Mouse (Mus musculus) frontal cortex, postnatal 14 days (tissue): ENCODE measurements around the gene Ripor3.

ENCODE experiments used
- DNase-seq, 2 experiments: peaks; one replicate each; pipeline ENCODE4 v3.0.0; 2022; ENCODE audit warnings: low spot score in 2 of 2

Ripor3 gene

DNA sequence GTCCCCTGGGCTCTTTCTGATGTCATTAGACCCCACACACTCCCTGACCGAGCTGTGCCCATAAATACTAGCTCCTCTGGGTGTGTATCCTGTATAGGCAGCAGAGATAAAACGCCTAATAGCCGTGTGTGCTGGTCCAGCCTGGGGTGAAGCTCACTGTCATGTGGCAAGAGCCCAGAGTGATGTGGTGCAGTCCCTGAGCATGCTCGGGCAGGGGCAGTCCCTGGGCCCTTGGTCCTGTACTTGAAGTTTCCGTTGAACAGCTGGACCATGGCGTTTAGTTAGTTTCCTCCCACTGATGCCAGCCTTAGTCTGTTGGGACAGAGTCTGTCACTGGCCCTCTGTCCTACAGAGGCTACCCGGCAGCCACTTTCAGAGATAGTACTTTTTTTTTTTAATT is 55.5 kb downstream of the Ripor3 start:
- no peak for DNase-seq

GRCm38 (mm10) chr2:167953819-167954218 is 56.6 kb downstream of the Ripor3 start:
- no peak for DNase-seq

GRCm38 (mm10) chr2:167951301-167952211 is 58.9 kb downstream of the Ripor3 start:
- no peak for DNase-seq

DNA sequence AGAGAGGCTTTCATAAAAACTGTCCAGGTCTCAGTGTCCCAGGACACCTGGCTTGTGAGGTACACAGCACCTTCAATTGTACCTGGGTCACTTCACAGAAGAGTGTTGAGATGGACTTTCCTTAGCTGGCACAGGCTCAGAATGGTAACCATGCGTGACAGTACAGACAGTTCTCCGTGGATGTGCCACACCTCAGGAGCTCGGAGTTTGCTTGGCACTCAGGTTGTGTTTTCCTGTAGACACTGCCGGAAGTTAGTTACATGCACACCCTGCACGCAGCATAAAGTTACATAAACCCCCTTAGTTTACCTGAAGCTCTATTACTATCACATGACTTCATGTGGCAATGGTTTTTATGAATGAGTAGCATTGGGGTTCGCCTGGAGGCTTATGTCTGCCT is 59.7 kb downstream of the Ripor3 start:
- DNase-seq, result no peak

DNA sequence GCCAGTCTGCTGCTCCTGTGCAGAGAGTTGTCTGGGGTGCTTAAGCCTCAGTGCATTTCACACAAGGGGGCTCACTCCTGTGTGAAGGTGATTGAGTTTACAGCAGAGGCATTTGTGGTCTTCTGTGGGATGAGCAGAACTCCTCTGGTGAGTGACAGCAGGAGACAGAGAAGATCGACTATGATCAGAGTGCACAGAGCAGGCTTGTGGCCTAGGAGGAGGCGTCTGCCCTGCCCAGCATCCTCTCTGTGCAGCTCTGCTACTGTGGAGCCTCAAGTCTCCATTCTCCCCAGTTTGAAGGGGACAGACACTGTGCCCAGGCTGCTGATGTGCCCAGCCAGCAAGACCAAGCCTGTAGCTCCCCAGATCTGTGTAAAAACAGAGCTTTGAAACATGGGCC is 60.6 kb downstream of the Ripor3 start:
- DNase-seq, result no peak

DNA sequence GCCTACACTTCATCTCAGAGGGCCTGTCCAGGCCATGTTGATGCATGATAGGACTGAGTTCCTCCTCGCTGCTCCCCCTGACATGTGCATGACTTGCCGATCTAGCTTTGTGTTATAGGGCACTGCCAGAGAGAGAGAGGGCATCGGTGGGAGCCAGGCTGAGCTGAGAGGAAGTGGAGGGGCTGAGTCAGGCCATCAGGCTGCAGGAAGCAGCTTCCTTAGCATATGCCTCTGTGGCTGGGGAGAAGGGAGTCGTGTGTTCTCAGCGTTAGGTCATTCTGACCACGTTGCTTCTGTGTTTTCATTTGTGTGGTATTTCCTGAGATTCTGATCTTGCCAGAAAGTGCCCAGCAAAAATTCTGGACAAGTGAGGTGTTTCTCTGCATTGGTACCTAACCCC is 61.2 kb downstream of the Ripor3 start:
- no peak for DNase-seq

- DNase-seq, result no peak
Observed at GRCm38 (mm10) chr2:167948557-167948956, 61.9 kb downstream of the Ripor3 start.

DNA sequence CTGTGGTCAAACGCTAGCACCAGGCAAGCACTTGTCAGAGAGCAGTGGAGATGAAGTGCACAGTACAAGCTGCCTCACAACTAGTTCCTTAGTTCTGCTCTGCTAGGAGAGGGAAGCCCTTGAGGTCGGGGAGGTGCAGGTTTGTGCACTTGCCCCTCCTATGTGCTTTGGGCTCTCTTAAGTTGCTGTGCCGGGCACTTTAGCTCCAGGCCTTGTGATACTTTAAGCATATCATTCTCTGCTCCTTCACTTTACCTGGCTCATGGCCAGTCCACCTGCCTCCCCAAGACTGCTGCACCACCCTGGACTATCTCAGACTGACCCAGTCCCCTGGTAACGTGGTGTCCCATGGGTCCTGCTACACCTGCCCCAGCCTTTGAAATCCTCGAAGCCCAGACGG is 62.4 kb downstream of the Ripor3 start:
- no peak for DNase-seq

DNA sequence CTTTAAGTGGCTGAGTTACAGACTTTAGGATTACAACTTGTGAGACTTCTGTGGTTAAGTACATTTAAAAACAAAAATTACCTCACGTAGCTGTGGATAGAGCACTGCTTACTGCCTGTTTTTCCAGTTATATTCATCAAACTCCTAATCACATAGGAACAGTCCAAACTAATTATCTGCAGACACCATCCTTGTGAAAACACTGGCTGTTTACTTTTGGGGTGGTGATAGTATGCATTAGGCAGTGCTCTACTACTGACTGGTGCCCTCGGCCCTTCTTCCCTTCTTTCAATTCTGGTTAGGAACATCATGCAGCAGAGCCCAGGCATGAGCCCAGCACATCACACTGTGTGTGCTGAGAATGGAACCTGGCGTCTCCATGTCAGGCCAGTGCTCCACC is 63.2 kb downstream of the Ripor3 start:
- no peak for DNase-seq

DNA sequence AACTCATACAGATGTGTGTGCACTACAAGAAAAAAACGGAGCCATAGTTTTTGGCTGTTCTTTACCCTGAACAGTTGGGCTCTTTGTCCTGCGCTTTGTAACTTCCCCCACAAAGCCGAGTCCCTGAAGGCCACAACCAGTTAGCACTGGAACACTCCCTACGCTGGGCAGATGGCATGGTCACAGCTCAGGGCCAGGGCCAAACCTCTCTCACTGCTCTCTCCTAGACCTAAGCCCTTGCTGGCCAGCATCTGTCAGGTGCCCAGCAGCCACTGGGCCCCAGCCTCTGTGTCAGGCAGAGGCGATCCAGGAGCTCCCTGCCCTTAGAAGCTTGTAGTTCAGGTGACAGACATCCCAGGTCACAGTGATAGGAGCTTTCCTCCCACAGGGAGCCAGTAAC is 65.0 kb downstream of the Ripor3 start:
- DNase-seq, result no peak

DNA sequence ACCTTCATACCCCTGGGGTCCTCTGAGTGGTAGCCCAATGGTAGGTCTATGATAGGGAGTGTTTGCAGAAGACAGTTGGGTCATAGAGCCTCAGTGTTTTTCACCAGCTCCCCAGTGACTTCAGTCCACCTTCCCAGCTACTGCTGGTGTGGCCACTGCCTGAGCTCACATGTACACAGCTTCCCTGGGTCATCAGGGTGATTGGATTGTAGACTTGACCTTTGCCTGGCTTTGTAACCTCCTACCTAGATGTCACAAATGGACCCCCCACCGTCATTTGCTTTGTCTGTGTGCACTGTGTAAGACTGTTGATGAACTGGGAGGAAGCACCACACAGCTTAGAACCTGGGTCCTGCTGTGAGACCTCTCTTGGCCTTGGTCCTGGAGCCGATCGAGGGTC is 66.2 kb downstream of the Ripor3 start:
- DNase-seq, result no peak

- DNase-seq, result no peak
Observed at GRCm38 (mm10) chr2:167942926-167943633, 67.3 kb downstream of the Ripor3 start.

DNA sequence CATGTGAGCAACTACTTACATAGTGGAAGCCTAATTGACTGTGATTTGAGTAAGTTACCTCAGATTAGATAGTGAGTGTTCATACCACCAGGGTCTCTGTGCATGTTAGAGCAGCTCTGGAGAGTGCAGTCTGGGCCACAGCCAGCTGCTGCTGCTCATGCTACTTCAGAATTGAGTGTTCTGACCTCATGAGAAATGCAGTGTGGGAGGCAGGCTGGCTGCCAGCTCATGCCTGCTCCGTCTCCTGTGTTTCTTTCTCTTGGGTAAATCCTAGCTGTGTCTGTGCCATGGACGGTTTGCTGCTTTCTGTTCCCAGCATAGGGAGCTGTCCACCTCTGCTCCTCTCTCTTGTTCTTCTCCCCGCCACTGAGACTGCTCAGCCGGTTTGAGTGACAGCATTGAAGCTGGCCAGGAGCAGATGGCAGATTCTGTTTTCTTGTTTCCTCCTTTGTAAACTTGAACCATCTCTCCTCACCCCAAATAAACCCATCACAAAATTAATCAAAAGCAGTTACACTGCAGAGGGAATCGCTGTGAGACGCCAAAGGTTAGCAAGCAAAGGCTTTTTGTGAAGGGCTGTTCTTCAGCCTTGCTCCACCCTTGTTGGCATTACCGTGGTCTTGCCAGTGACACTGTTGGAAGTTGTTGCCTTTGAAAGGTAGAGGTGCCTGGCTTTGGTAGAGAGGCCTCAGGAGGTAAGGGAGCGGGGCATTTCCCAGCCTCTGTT is 68.1 kb downstream of the Ripor3 start:
- no peak for DNase-seq

DNA sequence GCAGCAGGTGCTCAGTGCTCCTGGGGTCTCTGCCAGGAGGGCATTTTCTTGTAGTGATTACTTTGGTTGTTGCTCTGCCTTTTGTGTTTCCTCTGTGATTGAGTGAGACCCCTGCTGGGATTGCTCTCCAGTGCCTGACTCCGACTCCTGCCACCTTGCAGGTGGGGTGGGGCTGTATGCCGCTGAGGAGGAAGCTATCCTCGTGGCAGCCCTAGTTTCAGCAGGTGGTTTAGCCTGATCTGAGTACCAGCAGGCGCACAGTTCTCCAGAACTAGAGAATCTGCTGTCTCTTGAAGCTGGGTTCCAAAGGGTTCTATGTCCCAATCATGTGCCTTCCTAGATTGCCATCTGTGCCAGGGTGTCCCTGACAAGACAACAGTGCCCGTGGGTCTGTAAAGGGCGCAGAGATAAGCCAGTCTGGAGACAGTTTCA is 68.7 kb downstream of the Ripor3 start:
- no peak for DNase-seq

GRCm38 (mm10) chr2:167941320-167941719 is 69.1 kb downstream of the Ripor3 start:
- no peak for DNase-seq

GRCm38 (mm10) chr2:167940636-167941035 is 69.8 kb downstream of the Ripor3 start:
- no peak for DNase-seq

GRCm38 (mm10) chr2:167939632-167940399 is 70.6 kb downstream of the Ripor3 start:
- no peak for DNase-seq

DNA sequence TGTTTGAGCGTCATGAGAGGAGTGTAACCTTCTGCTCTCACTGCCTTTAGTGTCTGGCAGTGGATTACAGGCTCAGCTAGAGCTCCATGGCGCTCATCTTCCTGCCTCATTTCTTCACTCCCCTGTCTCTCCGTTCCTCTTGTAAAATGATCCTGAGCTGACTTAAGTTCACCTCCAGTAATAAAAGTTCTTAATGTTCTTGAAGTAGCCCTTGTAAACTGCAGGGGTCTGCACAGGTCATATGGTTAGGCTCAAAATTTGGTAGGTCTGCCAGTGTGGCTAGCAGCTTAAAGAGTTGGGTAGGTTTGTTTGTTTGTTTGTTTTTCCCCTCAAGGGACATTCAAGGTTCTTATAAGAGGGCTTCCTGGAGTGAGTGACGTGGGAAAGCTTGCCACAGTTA is 71.2 kb downstream of the Ripor3 start:
- DNase-seq, result no peak

- no peak for DNase-seq
Observed at GRCm38 (mm10) chr2:167938786-167939185, 71.6 kb downstream of the Ripor3 start.

DNA sequence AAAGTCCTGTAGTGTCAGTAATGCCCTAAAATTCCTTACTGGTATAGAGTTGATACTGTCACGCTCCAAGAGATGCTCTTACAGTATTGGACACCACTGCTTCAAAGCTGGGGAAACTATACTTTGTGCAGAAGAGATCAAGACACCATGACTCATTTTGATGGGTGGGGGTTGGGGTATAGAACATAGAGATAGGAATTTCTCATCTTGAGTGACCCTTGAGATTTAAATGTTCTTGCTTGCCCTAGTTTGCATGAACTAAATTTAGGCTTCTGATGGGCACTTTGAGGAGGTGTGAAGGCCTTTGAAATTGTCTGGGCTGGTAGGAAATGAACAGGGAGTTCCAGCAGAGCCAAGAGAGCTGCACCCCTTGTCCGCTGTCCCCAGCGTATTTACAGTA is 74.5 kb downstream of the Ripor3 start:
- no peak for DNase-seq

DNA sequence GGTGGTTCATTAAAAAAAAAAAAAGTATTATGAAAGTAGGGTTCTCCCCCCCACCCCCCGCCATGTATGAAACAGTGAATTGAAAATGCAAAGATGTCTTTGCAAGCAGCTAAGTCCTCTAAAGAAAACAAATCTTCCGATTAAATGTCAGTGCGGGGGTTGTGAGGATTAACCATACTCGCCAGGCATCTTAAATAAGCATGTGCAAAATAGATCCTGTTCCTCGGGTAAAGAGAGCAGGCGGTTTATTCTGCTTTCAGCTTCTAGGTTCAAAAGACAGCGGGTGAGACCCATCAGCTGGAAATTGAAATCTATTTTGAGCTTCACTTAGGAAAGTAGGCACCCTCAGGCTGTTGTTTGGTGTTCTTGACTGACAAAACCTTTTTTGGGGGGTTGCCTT is 77.0 kb downstream of the Ripor3 start:
- DNase-seq, result no peak
